Mouse (Mus musculus) gastrocnemius, postnatal 4 days (tissue): ENCODE measurements around the gene Ap3d1. TPM values are rescaled to one million over a fixed set of nuclear protein-coding genes. Genes with fewer than 3 reads are reported as not detected.

Source experiments
- DNase-seq, 2 experiments: peaks; one replicate each; pipeline ENCODE4 v3.0.0; 2021 to 2022; ENCODE audit warnings: low spot score in 2 of 2, mixed read lengths in 2 of 2
- total RNA-seq, 2 experiments: library from RNA; stranded (reverse); gene quantifications; 2 replicates each; pipeline ENCODE4 v1.2.3; 2021

Ap3d1 gene
- total RNA-seq, 2 experiments from 2014 or later = 52.1 to 58.7 TPM

DNA sequence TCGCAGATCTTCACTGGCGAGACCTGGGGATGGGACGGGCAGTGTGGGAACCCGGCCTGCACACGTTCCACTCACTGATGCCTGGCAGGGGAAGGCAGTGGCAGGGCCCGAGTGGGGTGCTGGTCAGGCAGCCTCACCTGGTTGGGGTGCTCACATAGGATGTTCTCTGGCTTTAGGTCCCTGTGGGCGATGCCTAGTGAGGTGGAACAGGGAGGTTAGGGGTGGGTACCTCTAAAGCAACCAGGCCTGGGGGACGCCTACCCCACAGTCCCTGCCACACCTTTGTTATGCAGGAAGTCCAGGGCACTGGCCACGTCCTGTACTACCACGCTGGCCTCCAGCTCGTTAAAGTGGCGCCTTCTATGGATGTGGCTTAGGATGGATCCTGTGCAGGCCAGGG, 73.0 kb downstream of the Ap3d1 start:
- DNase-seq = no peak

- no peak for DNase-seq
These were observed 73.5 kb downstream of the Ap3d1 start for GRCm38 (mm10) chr10:80668614-80669013.

- DNase-seq = no peak
These were observed 75.1 kb downstream of the Ap3d1 start for GRCm38 (mm10) chr10:80666837-80667412.

DNA sequence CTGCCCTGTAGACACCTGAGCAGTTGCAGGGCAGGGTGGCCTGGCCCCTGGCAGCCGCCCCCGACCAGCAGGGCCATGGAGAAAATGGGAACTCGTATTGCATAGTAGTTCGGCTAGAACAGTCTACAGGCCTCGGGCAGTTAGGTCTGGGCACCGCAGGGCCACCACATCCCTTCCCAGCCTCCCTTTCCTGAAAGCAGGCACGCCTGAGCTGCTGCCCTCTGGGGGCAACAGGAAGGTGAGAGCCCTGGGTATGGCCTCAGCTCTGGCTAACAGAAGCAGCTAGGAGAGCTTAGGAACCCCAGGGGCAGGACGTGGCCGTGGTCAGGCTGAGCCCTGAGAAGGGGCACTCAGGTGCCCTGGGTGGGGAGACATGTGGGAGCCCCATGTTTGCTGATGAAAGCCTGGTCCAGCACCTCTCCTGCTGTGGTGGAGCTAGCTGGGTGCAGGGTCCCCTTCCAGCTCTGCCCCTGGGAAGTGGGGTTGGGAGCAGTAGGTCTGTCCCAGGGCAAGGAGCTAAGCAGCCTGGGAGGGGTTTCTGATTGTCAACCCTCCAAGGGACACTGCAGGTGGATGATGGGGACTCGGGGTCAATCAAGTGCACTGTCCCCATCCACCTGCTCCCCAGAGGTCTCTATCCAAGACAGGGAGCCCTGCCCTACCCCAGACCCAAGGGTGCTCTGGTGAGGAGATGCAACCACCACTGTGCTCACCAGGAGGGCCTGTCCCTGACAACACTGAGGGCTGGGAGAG, 75.9 kb downstream of the Ap3d1 start:
- DNase-seq = no peak

- no peak for DNase-seq
These were observed 76.6 kb downstream of the Ap3d1 start for GRCm38 (mm10) chr10:80665459-80665858.

DNA sequence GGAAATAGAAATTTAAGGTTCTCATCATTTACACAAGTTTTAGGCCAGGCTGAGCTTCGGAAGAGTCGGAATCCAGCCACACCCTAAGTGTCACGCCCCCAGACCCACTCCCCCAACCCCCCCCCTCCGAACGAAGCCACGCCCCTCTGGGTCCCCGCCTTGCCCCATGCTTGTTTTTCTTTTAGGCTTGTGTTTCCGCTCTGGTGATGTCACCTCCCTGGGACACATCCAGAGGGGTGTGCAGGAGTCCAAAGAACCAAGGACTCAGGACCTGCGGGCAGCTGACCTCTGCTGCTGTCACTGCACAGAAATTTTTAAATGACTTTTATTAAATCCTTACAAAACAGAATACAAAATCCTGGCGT, 77.1 kb downstream of the Ap3d1 start:
- DNase-seq = peak in 1 of 2 experiments; percentile 75

DNA sequence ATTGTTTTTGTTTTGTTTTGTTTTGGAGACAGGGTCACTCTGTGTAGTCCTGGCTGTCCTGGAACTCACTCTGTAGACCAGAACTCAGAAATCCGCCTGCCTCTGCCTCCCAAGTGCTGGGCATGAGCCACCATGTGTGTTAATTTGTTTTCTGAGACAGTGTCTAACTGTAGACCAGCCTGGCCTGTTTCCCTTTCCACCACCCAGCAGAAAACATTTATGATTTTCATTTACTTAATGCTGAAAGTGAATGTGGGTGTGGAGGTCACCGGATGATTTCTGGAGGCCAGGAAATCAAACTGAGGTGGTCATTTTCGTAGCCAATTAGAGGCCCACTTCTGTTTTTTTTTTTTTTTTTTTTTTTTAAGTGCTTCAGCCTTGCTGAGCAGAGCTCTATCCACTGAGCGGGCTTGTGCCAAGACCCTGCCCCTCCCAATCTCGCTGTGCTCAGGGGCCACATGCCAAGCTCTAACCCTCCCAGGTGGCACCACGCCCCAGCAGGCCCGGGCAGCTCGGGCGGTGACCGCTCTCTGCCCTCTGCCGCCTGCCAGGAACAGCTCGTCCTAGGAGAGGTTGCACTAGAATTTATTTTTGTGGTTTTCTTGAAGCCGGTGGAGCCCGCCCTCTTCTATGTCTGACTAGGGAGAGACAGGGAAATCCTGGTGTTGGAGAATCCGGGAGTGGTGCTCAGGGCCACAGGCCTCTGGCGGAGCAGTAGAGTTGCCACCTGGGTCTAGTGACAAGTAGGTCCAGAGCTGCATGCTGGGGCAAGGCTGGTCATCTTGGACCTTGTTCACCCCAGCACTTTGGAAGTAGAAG, 77.7 kb downstream of the Ap3d1 start:
- DNase-seq = peak; percentile 67 to 85

GRCm38 (mm10) chr10:80663485-80664196, 78.4 kb downstream of the Ap3d1 start:
- DNase-seq = no peak

DNA sequence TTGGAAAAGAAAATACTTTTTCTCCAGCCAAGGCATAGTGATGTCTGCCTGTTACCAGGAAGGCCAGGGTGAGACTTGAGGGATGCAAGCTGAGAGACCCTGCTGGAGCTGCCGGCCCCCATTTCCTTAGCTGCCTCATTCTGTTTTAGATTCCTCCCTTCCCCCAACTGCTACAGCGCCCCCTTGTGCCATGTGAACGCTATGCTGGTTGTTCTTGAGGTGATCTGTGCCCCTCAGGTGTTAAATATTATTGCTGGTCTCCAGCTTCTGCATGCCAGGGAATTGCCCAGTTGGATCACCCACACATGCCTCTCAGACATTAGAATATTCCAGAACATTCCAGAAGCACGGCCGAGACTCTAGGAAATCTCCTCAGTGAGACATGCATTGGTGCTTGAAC, 80.9 kb downstream of the Ap3d1 start:
- no peak for DNase-seq

GRCm38 (mm10) chr10:80659213-80659612, 82.9 kb downstream of the Ap3d1 start:
- peak in 1 of 2 experiments; percentile 81 for DNase-seq

GRCm38 (mm10) chr10:80658841-80659202, 83.2 kb downstream of the Ap3d1 start:
- DNase-seq = no peak

- DNase-seq = no peak
These were observed 83.7 kb downstream of the Ap3d1 start for GRCm38 (mm10) chr10:80658194-80658840.

Other genes starting within 250 kb of the Ap3d1 start
- gene Onecut3, start 247.4 kb downstream of the Ap3d1 start, total RNA-seq = not detected
- under 1 TPM; 0.05 TPM for gene Atp8b3, start 203.1 kb downstream of the Ap3d1 start, total RNA-seq
- gene Rexo1, start 180.7 kb downstream of the Ap3d1 start, total RNA-seq = 10 to 100 TPM; 22.0 to 24.9 TPM
- gene Klf16, start 164.9 kb downstream of the Ap3d1 start, total RNA-seq = 1 to 10 TPM; 7.5 to 8.5 TPM
- 10 to 100 TPM; 79.7 to 81.6 TPM for gene Abhd17a, start 151.9 kb downstream of the Ap3d1 start, total RNA-seq
- 10 to 100 TPM; 27.4 to 27.9 TPM for gene Scamp4, start 139.4 kb downstream of the Ap3d1 start, total RNA-seq
- 1 to 10 TPM; 3.0 to 3.2 TPM for gene Adat3, start 139.4 kb downstream of the Ap3d1 start, total RNA-seq
- 1 to 10 TPM; 1.1 to 1.7 TPM for gene Gm49322, start 136.2 kb downstream of the Ap3d1 start, total RNA-seq
- 100 to 1,000 TPM; 167 to 169 TPM for gene Csnk1g2, start 119.4 kb downstream of the Ap3d1 start, total RNA-seq
- 10 to 100 TPM; 50.7 to 50.8 TPM for gene Btbd2, start 85.2 kb downstream of the Ap3d1 start, total RNA-seq
- gene Mknk2, start 64.2 kb downstream of the Ap3d1 start, total RNA-seq = 100 to 1,000 TPM; 170 to 176 TPM
- 10 to 100 TPM; 24.0 to 25.4 TPM for gene Mob3a, start 40.3 kb downstream of the Ap3d1 start, total RNA-seq
- gene Izumo4, start 40.1 kb downstream of the Ap3d1 start, total RNA-seq = 1 to 10 TPM; 8.3 to 8.4 TPM
- 10 to 100 TPM; 50.5 to 61.2 TPM for gene Dot1l, start 12.9 kb upstream of the Ap3d1 start, total RNA-seq
- 10 to 100 TPM; 47.1 to 55.8 TPM for gene Sf3a2, start 55.9 kb upstream of the Ap3d1 start, total RNA-seq
- 10 to 100 TPM; 41.7 to 43.0 TPM for gene Plekhj1, start 56.4 kb upstream of the Ap3d1 start, total RNA-seq
- under 1 TPM; 0.86 to 0.93 TPM for gene Amh, start 63.0 kb upstream of the Ap3d1 start, total RNA-seq
- 100 to 1,000 TPM; 199 to 230 TPM for gene Jsrp1, start 71.2 kb upstream of the Ap3d1 start, total RNA-seq
- 100 to 1,000 TPM; 785 to 853 TPM for gene Oaz1, start 84.4 kb upstream of the Ap3d1 start, total RNA-seq
- 10 to 100 TPM; 21.5 to 22.1 TPM for gene Lingo3, start 101.8 kb upstream of the Ap3d1 start, total RNA-seq
- 10 to 100 TPM; 53.7 to 54.2 TPM for gene Lsm7, start 112.9 kb upstream of the Ap3d1 start, total RNA-seq
- 10 to 100 TPM; 30.9 to 38.6 TPM for gene Sppl2b, start 113.0 kb upstream of the Ap3d1 start, total RNA-seq
- gene Tmprss9, start 129.6 kb upstream of the Ap3d1 start, total RNA-seq = under 1 TPM in 1 of 2 experiments, not detected in 1; 0.10 TPM
- 100 to 1,000 TPM; 120 to 134 TPM for gene Timm13, start 158.7 kb upstream of the Ap3d1 start, total RNA-seq
- 10 to 100 TPM; 46.8 to 50.5 TPM for gene Lmnb2, start 176.0 kb upstream of the Ap3d1 start, total RNA-seq
- gene Gadd45b, start 187.8 kb upstream of the Ap3d1 start, total RNA-seq = 10 to 100 TPM; 13.5 to 16.3 TPM